Mouse (Mus musculus) neural tube, embryonic 15.5 days (tissue): ENCODE results near the gene Nrxn2. TPM values are rescaled to one million over a fixed set of nuclear protein-coding genes. Genes with fewer than 3 reads are reported as not detected.

Source experiments
- ATAC-seq: fragments of 200-750 bp; cut with Nextera tagmentation; 2 replicates; pipeline ENCODE4 v1.8.0; 2017; ENCODE audit warnings: mild to moderate bottlenecking, moderate TSS enrichment, moderate library complexity; ENCODE audit not compliant: low FRiP score
- H3K27ac ChIP-seq: fragments of 300-500 bp; sonication (generic); replicated peaks from 2 replicates; pipeline ENCODE4 v1.5.1; 2015; ENCODE audit warnings: mild to moderate bottlenecking, inconsistent platforms
- H3K27me3 ChIP-seq: fragments of 300-500 bp; sonication (generic); replicated peaks from 2 replicates; pipeline ENCODE4 v1.6.1; 2015; ENCODE audit warnings: inconsistent platforms
- H3K36me3 ChIP-seq: fragments of 300-500 bp; sonication (generic); 2 replicates; pipeline ENCODE4 v1.6.1; 2015; ENCODE audit warnings: inconsistent platforms
- H3K4me1 ChIP-seq: fragments of 300-500 bp; sonication (generic); 2 replicates; pipeline ENCODE4 v1.6.1; 2015; ENCODE audit warnings: inconsistent platforms
- H3K4me2 ChIP-seq: fragments of 300-500 bp; sonication (generic); 2 replicates; pipeline ENCODE4 v1.6.1; 2015; ENCODE audit warnings: inconsistent platforms, mild to moderate bottlenecking, moderate library complexity
- H3K4me3 ChIP-seq: fragments of 300-500 bp; sonication (generic); replicated peaks from 2 replicates; pipeline ENCODE4 v1.5.1; 2015; ENCODE audit warnings: mild to moderate bottlenecking, inconsistent platforms
- H3K9ac ChIP-seq: fragments of 300-500 bp; sonication (generic); replicated peaks from 2 replicates; pipeline ENCODE4 v1.6.1; 2015; ENCODE audit warnings: mild to moderate bottlenecking, inconsistent platforms
- H3K9me3 ChIP-seq: fragments of 300-500 bp; sonication (generic); replicated peaks from 2 replicates; pipeline ENCODE4 v1.6.1; 2016; ENCODE audit warnings: inconsistent platforms
- WGBS: fragments of 180-500 bp; shearing (Covaris S2); methylation state at CpG from one replicate; pipeline ENCODE4 v1.1.7; 2015; ENCODE audit warnings: mixed read lengths; 5-methylcytosine and 5-hydroxymethylcytosine counted together
- polyA plus RNA-seq: library from polyadenylated mRNA; unstranded; fragments of >200 nt; fragmentation: Nextera tagmentation; extraction: Ambion mirVana; gene quantifications from 2 replicates; pipeline ENCODE4 v1.2.1, GENCODE M21; 2015

Nrxn2 gene
- polyA plus RNA-seq, 1 experiment from 2014 or later: 45.7 TPM

GRCm38 (mm10) chr19:6393637-6394036, 24.9 kb upstream of the Nrxn2 start:
- no peak overlapping the region for H3K27ac ChIP-seq
- H3K4me3 ChIP-seq: no peak overlapping the region
- H3K9ac ChIP-seq: no peak overlapping the region
- no peak overlapping the region for H3K4me2 ChIP-seq
- ATAC-seq: no peak
- no peaks in the 10 kb centered on the region for H3K36me3 ChIP-seq
- H3K9me3 ChIP-seq: no peaks in the 10 kb centered on the region
- no peaks in the 10 kb centered on the region for H3K27me3 ChIP-seq
- WGBS: 93% methylated on average over 16 of the region's 16 CpGs
- peaks cover 20% of the 10 kb centered on the region for H3K4me1 ChIP-seq

GRCm38 (mm10) chr19:6396237-6396636, 22.3 kb upstream of the Nrxn2 start:
- Histone ChIP-seq H3K9ac (no peak overlapping the region), H3K27ac (no peak overlapping the region), H3K9me3 (no peaks in the 10 kb centered on the region), H3K4me1 (peaks cover 29% of the 10 kb centered on the region), H3K27me3 (no peaks in the 10 kb centered on the region), H3K4me2 (no peak overlapping the region), H3K36me3 (no peaks in the 10 kb centered on the region), H3K4me3 (no peak overlapping the region)
- WGBS: 85% methylated on average over 5 of the region's 5 CpGs
- no peak for ATAC-seq

GRCm38 (mm10) chr19:6397582-6398249, 20.8 kb upstream of the Nrxn2 start:
- H3K27me3 ChIP-seq: peaks cover 9% of the 10 kb centered on the region; the same call in 1 of the 2 replicates
- ATAC-seq: no peak
- no peak overlapping the region for H3K27ac ChIP-seq
- no peaks in the 10 kb centered on the region for H3K9me3 ChIP-seq
- H3K4me2 ChIP-seq: peak overlapping the region; percentile 98
- 85% methylated on average over 22 of the region's 22 CpGs for WGBS
- H3K4me1 ChIP-seq: peaks cover 40% of the 10 kb centered on the region
- no peak overlapping the region; the same call in 1 of the 2 replicates for H3K9ac ChIP-seq
- no peaks in the 10 kb centered on the region for H3K36me3 ChIP-seq
- H3K4me3 ChIP-seq: peak overlapping the region; percentile 63; the same call in 1 of the 2 replicates

- H3K4me2 ChIP-seq: peak overlapping the region; percentile 98
- peak; percentile 74 for ATAC-seq
- H3K4me1 ChIP-seq: peaks cover 44% of the 10 kb centered on the region
- H3K9ac ChIP-seq: peak overlapping the region; percentile 66
- H3K36me3 ChIP-seq: no peaks in the 10 kb centered on the region
- H3K27ac ChIP-seq: peak overlapping the region; percentile 84
- H3K9me3 ChIP-seq: no peaks in the 10 kb centered on the region
- peak overlapping the region; percentile 63 for H3K4me3 ChIP-seq
- WGBS: 1% methylated on average over 39 of the region's 39 CpGs
- peaks cover 16% of the 10 kb centered on the region; the same call in 1 of the 2 replicates for H3K27me3 ChIP-seq
Measured at GRCm38 (mm10) chr19:6398447-6399284, 19.9 kb upstream of the Nrxn2 start.

- H3K27me3 ChIP-seq: peaks cover 19% of the 10 kb centered on the region; the same call in 1 of the 2 replicates
- H3K9ac ChIP-seq: peak within 1 kb of the TSS; percentile 66
- H3K36me3 ChIP-seq: peaks cover under 1% of the 10 kb centered on the region; the same call in 1 of the 2 replicates
- H3K27ac ChIP-seq: peak within 1 kb of the TSS; percentile 84
- peak within 1 kb of the TSS; percentile 98 for H3K4me2 ChIP-seq
- H3K4me3 ChIP-seq: peak within 1 kb of the TSS; percentile 63
- peak; percentile 48 for ATAC-seq
- H3K4me1 ChIP-seq: peaks cover 44% of the 10 kb centered on the region
- H3K9me3 ChIP-seq: no peaks in the 10 kb centered on the region
- under 1% methylated on average over 62 of the region's 87 CpGs for WGBS
Measured at GRCm38 (mm10) chr19:6399285-6400095, 19.0 kb upstream of the Nrxn2 start, which contains the start of gene Rasgrp2. Gene Rasgrp2, plus strand, starts transcription at chr19:6399340.

- WGBS: 1% methylated on average over 29 of the region's 29 CpGs
- Histone ChIP-seq H3K4me2 (peak overlapping the region; percentile 98), H3K4me3 (peak overlapping the region; percentile 63), H3K4me1 (peaks cover 44% of the 10 kb centered on the region), H3K9me3 (no peaks in the 10 kb centered on the region), H3K36me3 (peaks cover 6% of the 10 kb centered on the region; the same call in 1 of the 2 replicates), H3K9ac (peak overlapping the region; percentile 66), H3K27ac (peak overlapping the region; percentile 84), H3K27me3 (peaks cover 19% of the 10 kb centered on the region; the same call in 1 of the 2 replicates)
- ATAC-seq: peak; percentile 25
Measured at GRCm38 (mm10) chr19:6400096-6401086, 18.1 kb upstream of the Nrxn2 start.

- ATAC-seq: no peak
- Histone ChIP-seq H3K27ac (no peak overlapping the region), H3K36me3 (peaks cover 6% of the 10 kb centered on the region; the same call in 1 of the 2 replicates), H3K9me3 (no peaks in the 10 kb centered on the region), H3K4me3 (peak overlapping the region; percentile 63), H3K9ac (peak overlapping the region; percentile 42), H3K4me2 (peak overlapping the region; percentile 98), H3K4me1 (peaks cover 44% of the 10 kb centered on the region), H3K27me3 (peaks cover 19% of the 10 kb centered on the region; the same call in 1 of the 2 replicates)
- WGBS: 1% methylated on average over 32 of the region's 32 CpGs
Measured at GRCm38 (mm10) chr19:6401131-6401815, 17.3 kb upstream of the Nrxn2 start.

- Histone ChIP-seq H3K4me3 (peak overlapping the region; percentile 63), H3K36me3 (peaks cover 6% of the 10 kb centered on the region; the same call in 1 of the 2 replicates), H3K9ac (peak overlapping the region; percentile 42; the same call in 1 of the 2 replicates), H3K9me3 (no peaks in the 10 kb centered on the region), H3K27ac (no peak overlapping the region), H3K27me3 (peaks cover 19% of the 10 kb centered on the region; the same call in 1 of the 2 replicates), H3K4me1 (peaks cover 44% of the 10 kb centered on the region), H3K4me2 (peak overlapping the region; percentile 98)
- WGBS: 12% methylated on average over 9 of the region's 9 CpGs
- ATAC-seq: no peak
Measured at GRCm38 (mm10) chr19:6401951-6402350, 16.6 kb upstream of the Nrxn2 start.

GRCm38 (mm10) chr19:6403869-6404268, 14.7 kb upstream of the Nrxn2 start:
- peaks cover 19% of the 10 kb centered on the region; the same call in 1 of the 2 replicates for H3K27me3 ChIP-seq
- no peak overlapping the region for H3K4me3 ChIP-seq
- WGBS: 89% methylated on average over 10 of the region's 10 CpGs
- peaks cover 6% of the 10 kb centered on the region; the same call in 1 of the 2 replicates for H3K36me3 ChIP-seq
- peaks cover 35% of the 10 kb centered on the region for H3K4me1 ChIP-seq
- H3K9ac ChIP-seq: no peak overlapping the region
- no peaks in the 10 kb centered on the region for H3K9me3 ChIP-seq
- ATAC-seq: no peak
- no peak overlapping the region for H3K27ac ChIP-seq
- H3K4me2 ChIP-seq: no peak overlapping the region

GRCm38 (mm10) chr19:6405433-6405832, 13.1 kb upstream of the Nrxn2 start:
- ATAC-seq: no peak
- WGBS: 73% methylated on average over 10 of the region's 10 CpGs
- Histone ChIP-seq H3K9ac (no peak overlapping the region), H3K27ac (no peak overlapping the region), H3K4me2 (no peak overlapping the region), H3K9me3 (no peaks in the 10 kb centered on the region), H3K4me1 (peaks cover 23% of the 10 kb centered on the region), H3K4me3 (no peak overlapping the region), H3K27me3 (peaks cover 19% of the 10 kb centered on the region; the same call in 1 of the 2 replicates), H3K36me3 (peaks cover 6% of the 10 kb centered on the region; the same call in 1 of the 2 replicates)
